In genomic region chr7:76546456-76546855, GRCm38 (mm10) we compare ENCODE assay signal across 18 mouse cellular contexts.
DNase-seq lines count a peak whose midpoint lies in the region; ATAC-seq lines count a peak whose summit lies in the region.
"Had no signal": no experiment of that assay in that cellular context is flagged by ENCODE, and none has a peak within 500 bp of the region (broad histone marks: within the 10 kb centered on the region; RNA-seq: fewer than 3 reads in every experiment).

No protein-coding gene starts in this region.

- whole genome bisulfite sequencing in forebrain, embryonic 14.5 days: 4% methylated on average over 2 of the region's 2 CpGs
- WGBS in forebrain, embryonic 10.5 days: 81% methylated on average over 2 of the region's 2 CpGs
- WGBS in kidney, embryonic 16.5 days: 41% methylated on average over 2 of the region's 2 CpGs

- H3K27me3 ChIP-seq in forebrain, embryonic 14.5 days (replicated peaks; ENCODE audit: control insufficient read depth, insufficient read depth, low read length): no peaks in the 10 kb centered on the region
- no peaks in the 10 kb centered on the region for H3K27me3 ChIP-seq in forebrain, embryonic 10.5 days (ENCODE audit: poor library complexity, severe bottlenecking)
- H3K27me3 ChIP-seq in kidney, embryonic 16.5 days (ENCODE audit: insufficient read depth, low read length): no peaks in the 10 kb centered on the region
- H3K27me3 ChIP-seq: embryonic facial prominence, embryonic 13.5 days had no signal

- H3K4me2 ChIP-seq in forebrain, embryonic 14.5 days (ENCODE audit: low read length): no peak overlapping the region
- H3K4me2 ChIP-seq in kidney, embryonic 16.5 days (replicated peaks; ENCODE audit: low read depth, low read length): no peak overlapping the region
- H3K4me2 ChIP-seq: embryonic facial prominence, embryonic 13.5 days had no signal

- H3K9ac ChIP-seq in forebrain, embryonic 14.5 days (ENCODE audit: low read length): no peak overlapping the region
- no peak overlapping the region for H3K9ac ChIP-seq in kidney, embryonic 16.5 days (replicated peaks; ENCODE audit: low read length)
- H3K9ac ChIP-seq: embryonic facial prominence, embryonic 13.5 days had no signal

- H3K9me3 ChIP-seq in forebrain, embryonic 14.5 days (replicated peaks; ENCODE audit: control insufficient read depth, low read length): no peaks in the 10 kb centered on the region
- H3K9me3 ChIP-seq in forebrain, embryonic 10.5 days: no peaks in the 10 kb centered on the region
- no peaks in the 10 kb centered on the region for H3K9me3 ChIP-seq in kidney, embryonic 16.5 days (ENCODE audit: low read length)
- H3K9me3 ChIP-seq: embryonic facial prominence, embryonic 13.5 days; G1E had no signal

- peak; percentile 74 for ATAC-seq in forebrain, embryonic 14.5 days
- ATAC-seq in kidney, embryonic 16.5 days (ENCODE audit: low FRiP score, low TSS enrichment): peak; percentile 51; the same call in 1 of the 2 replicates
- ATAC-seq: inflammation-experienced regulatory T-cells, adult 6 months had no signal

- H3K4me1 ChIP-seq in forebrain, embryonic 14.5 days (ENCODE audit: control insufficient read depth, insufficient read depth, low read length): peaks cover 8% of the 10 kb centered on the region; the same call in 1 of the 2 replicates
- peaks cover 4% of the 10 kb centered on the region; the same call in 1 of the 2 replicates for H3K4me1 ChIP-seq in forebrain, embryonic 10.5 days
- H3K4me1 ChIP-seq in kidney, embryonic 16.5 days (ENCODE audit: insufficient read depth, low read length): 0 out of 2 replicates have a peak, but pooled peaks cover 6% of the 10 kb centered on the region
- H3K4me1 ChIP-seq: embryonic facial prominence, embryonic 13.5 days had no signal

- H3K36me3 ChIP-seq in forebrain, embryonic 14.5 days (ENCODE audit: control insufficient read depth, insufficient read depth, low read length): no peaks in the 10 kb centered on the region
- no peaks in the 10 kb centered on the region for H3K36me3 ChIP-seq in forebrain, embryonic 10.5 days (replicated peaks)
- no peaks in the 10 kb centered on the region for H3K36me3 ChIP-seq in kidney, embryonic 16.5 days (ENCODE audit: insufficient read depth, low read length)
- H3K36me3 ChIP-seq: embryonic facial prominence, embryonic 13.5 days; G1E had no signal

- DNase-seq in forebrain, embryonic 14.5 days (ENCODE audit: low spot score): peak; percentile 73
- DNase-seq in forebrain, embryonic 10.5 days (ENCODE audit: extremely low spot score, low spot score): no peak
- DNase-seq in MN1 (ENCODE audit: low spot score): peak; percentile 60
- DNase-seq in adrenal gland, postnatal 25 days: peak; percentile 42
- DNase-seq in cerebellum, postnatal 25 days: no peak
- DNase-seq in heart, adult 18-20 months: no peak
- no peak for DNase-seq in embryo, embryonic 10.5 days (ENCODE audit: low spot score)
- DNase-seq: B cell, adult 2 months; cerebellum, adult 9-11 months; layer of hippocampus, adult 9-11 months; left cerebral cortex, postnatal 4 days; lung, adult 18-20 months; spleen, adult 18-20 months; thymus, postnatal 14 days had no signal

- no peak overlapping the region for H3K27ac ChIP-seq in forebrain, embryonic 14.5 days (ENCODE audit: low read depth, low read length)
- H3K27ac ChIP-seq in forebrain, embryonic 10.5 days: no peak overlapping the region
- H3K27ac ChIP-seq in kidney, embryonic 16.5 days (ENCODE audit: low read length): no peak overlapping the region
- H3K27ac ChIP-seq: embryonic facial prominence, embryonic 13.5 days had no signal

- H3K4me3 ChIP-seq in forebrain, embryonic 14.5 days (ENCODE audit: low read depth, low read length): no peak overlapping the region
- H3K4me3 ChIP-seq in forebrain, embryonic 10.5 days: no peak overlapping the region
- H3K4me3 ChIP-seq in kidney, embryonic 16.5 days (ENCODE audit: low read length): no peak overlapping the region
- H3K4me3 ChIP-seq: embryonic facial prominence, embryonic 13.5 days had no signal

Comparison
In these comparisons a context has a peak if more than half of its experiments do, and no peak if none do; other contexts are left out.
1. DNase-seq: peak in forebrain, embryonic 14.5 days (single experiment), MN1 (single experiment) and adrenal gland, postnatal 25 days (single experiment); none in forebrain, embryonic 10.5 days (single experiment), cerebellum, postnatal 25 days (0 of 2), heart, adult 18-20 months (0 of 2) and embryo, embryonic 10.5 days (single experiment).